23 mouse cellular contexts compared by ENCODE assay signal in genomic region chr11:12836387-12836786, GRCm38 (mm10).
"Had no signal": no experiment of that assay in that cellular context is flagged by ENCODE, and none has a peak within 500 bp of the region (broad histone marks: within the 10 kb centered on the region; RNA-seq: fewer than 3 reads in every experiment).

No protein-coding gene starts in this region.

- H3K4me3 ChIP-seq: gastrocnemius, adult 2 months; heart, embryonic 10.5 days; heart, embryonic 12.5 days; hindbrain, embryonic 10.5 days; hindbrain, embryonic 12.5 days; intestine, embryonic 15.5 days; limb, embryonic 10.5 days; limb, embryonic 12.5 days; liver, embryonic 13.5 days; liver, embryonic 15.5 days had no signal

- H3K27ac ChIP-seq: gastrocnemius, adult 2 months; heart, embryonic 10.5 days; hindbrain, embryonic 10.5 days; hindbrain, embryonic 12.5 days; hindbrain, embryonic 14.5 days; intestine, embryonic 15.5 days; limb, embryonic 10.5 days; limb, embryonic 12.5 days; liver, embryonic 13.5 days; liver, embryonic 15.5 days had no signal

- DNase-seq: gastrocnemius, adult 2 months; gastrocnemius, postnatal 10 days; gastrocnemius, postnatal 25 days; heart, adult 18-20 months; heart, postnatal 10 days; heart, postnatal 4 days; kidney, adult 18-20 months; kidney, adult 8-10 months; kidney, postnatal 10 days; kidney, postnatal 25 days; kidney, postnatal 4 days; liver; liver, embryonic 13.5 days; liver, postnatal 0 days had no signal
